Mouse (Mus musculus): ENCODE data around the gene Nalcn. TPM values are rescaled to one million over a fixed set of nuclear protein-coding genes. Genes with fewer than 3 reads are reported as not detected.
A peak's percentile ranks its signal among the peaks of the same experiment; 100 is the strongest.

Gene Nalcn
- polyA plus RNA-seq, 2 experiments from 2014 or later, result not detected

- ATAC-seq, result no peak
Observed at GRCm38 (mm10) chr14:123495544-123495943, 131.4 kb downstream of the Nalcn start.

- ATAC-seq, result no peak
Observed at GRCm38 (mm10) chr14:123488575-123489207, 138.3 kb downstream of the Nalcn start.

GRCm38 (mm10) chr14:123462026-123462425 is 164.9 kb downstream of the Nalcn start:
- no peak for ATAC-seq

GRCm38 (mm10) chr14:123446031-123446430 is 180.9 kb downstream of the Nalcn start:
- no peak for ATAC-seq

GRCm38 (mm10) chr14:123435542-123435941 is 191.4 kb downstream of the Nalcn start:
- no peak for ATAC-seq

GRCm38 (mm10) chr14:123376167-123376855 is 250.6 kb downstream of the Nalcn start:
- ATAC-seq, result no peak

- ATAC-seq, result peak; percentile 39
Observed at GRCm38 (mm10) chr14:123371522-123371921, 255.4 kb downstream of the Nalcn start.

- ATAC-seq, result no peak
Observed at GRCm38 (mm10) chr14:123359691-123360090, 267.3 kb downstream of the Nalcn start.

- no peak for ATAC-seq
Observed at GRCm38 (mm10) chr14:123352973-123353372, 274.0 kb downstream of the Nalcn start.

GRCm38 (mm10) chr14:123331841-123332240 is 295.1 kb downstream of the Nalcn start:
- no peak for ATAC-seq

- no peak for ATAC-seq
Observed at GRCm38 (mm10) chr14:123314369-123314768, 312.6 kb downstream of the Nalcn start.

- ATAC-seq, result no peak
Observed at GRCm38 (mm10) chr14:123312371-123312770, 314.6 kb downstream of the Nalcn start.

GRCm38 (mm10) chr14:123296068-123296467 is 330.9 kb downstream of the Nalcn start:
- no peak for ATAC-seq

- ATAC-seq, result no peak
Observed at GRCm38 (mm10) chr14:123291118-123292007, 335.6 kb downstream of the Nalcn start.

GRCm38 (mm10) chr14:123282165-123282564 is 344.8 kb downstream of the Nalcn start:
- no peak for ATAC-seq

- no peak for ATAC-seq
Observed at GRCm38 (mm10) chr14:123272121-123272520, 354.8 kb downstream of the Nalcn start.

- no peak for ATAC-seq
Observed at GRCm38 (mm10) chr14:123240738-123241137, 386.2 kb downstream of the Nalcn start.

GRCm38 (mm10) chr14:123239945-123240344 is 387.0 kb downstream of the Nalcn start:
- no peak for ATAC-seq

- no peak for ATAC-seq
Observed at GRCm38 (mm10) chr14:123237002-123237401, 389.9 kb downstream of the Nalcn start.

- ATAC-seq, result no peak
Observed at GRCm38 (mm10) chr14:123232630-123233206, 394.2 kb downstream of the Nalcn start.

Data from CD4-positive, CD25-positive, alpha-beta regulatory T cell, adult 4 months (primary cell).